Mouse (Mus musculus) bone marrow, adult 2 months (tissue): ENCODE data around the gene Olfr1368. TPM values are rescaled to one million over a fixed set of nuclear protein-coding genes. Genes with fewer than 3 reads are reported as not detected.

Experiments used
- H3K27ac ChIP-seq: fragments of 200-500 bp; 2 replicates; pipeline ENCODE4 v1.5.1; 2012; ENCODE audit warnings: low read depth, mild to moderate bottlenecking, control low read depth, inconsistent platforms, low read length; ENCODE audit not compliant: control insufficient read depth, poor library complexity, insufficient read depth
- H3K4me1 ChIP-seq: fragments of 200-500 bp; 2 replicates; pipeline ENCODE4 v1.6.1; 2011; ENCODE audit warnings: low read length; ENCODE audit not compliant: control insufficient read depth, insufficient read depth
- H3K4me3 ChIP-seq: fragments of 200-500 bp; replicated peaks from 2 replicates; pipeline ENCODE3; 2011; ENCODE audit warnings: mild to moderate bottlenecking, low read depth, low read length, control low read depth; ENCODE audit not compliant: control insufficient read depth
- CTCF ChIP-seq: fragments of 200-500 bp; IDR thresholded peaks from 2 replicates; pipeline ENCODE4 v1.5.1; 2011; ENCODE audit warnings: low read length, control low read depth; ENCODE audit not compliant: control insufficient read depth, insufficient read depth
- POLR2A ChIP-seq: fragments of 200-500 bp; IDR thresholded peaks from 2 replicates; pipeline ENCODE4 v1.6.1; 2011; ENCODE audit warnings: low read depth, mild to moderate bottlenecking, control low read depth, low read length, borderline replicate concordance; ENCODE audit not compliant: control insufficient read depth
- WGBS: fragments of 180-500 bp; shearing (Covaris S2); methylation state at CpG from one replicate; pipeline ENCODE4 v1.1.7; 2018; 5-methylcytosine and 5-hydroxymethylcytosine counted together
- polyA plus RNA-seq: library from polyadenylated mRNA; stranded (reverse); fragments of >200 nt; gene quantifications from 2 replicates; pipeline ENCODE4 v1.2.4, GENCODE M21; 2011; ENCODE audit warnings: low replicate concordance; ENCODE audit not compliant: missing spikeins, insufficient read depth, insufficient read length

The Olfr1368 gene
- polyA plus RNA-seq, 1 experiment = not detected

GRCm38 (mm10) chr13:21179367-21179723, 33.7 kb upstream of the Olfr1368 start, which contains the start of gene Trim27:
Gene Trim27, plus strand, starts transcription at chr13:21179445.
- peaks cover 3% of the 10 kb centered on the region; the same call in 1 of the 2 replicates for H3K4me1 ChIP-seq
- no peak for TF ChIP-seq POLR2A
- no peak for TF ChIP-seq CTCF
- peak within 1 kb of the TSS; percentile 99 for H3K4me3 ChIP-seq
- H3K27ac ChIP-seq = peak within 1 kb of the TSS; percentile 97
- WGBS = under 1% methylated on average over 15 of the region's 15 CpGs

GRCm38 (mm10) chr13:21178364-21178763, 32.7 kb upstream of the Olfr1368 start:
- Histone ChIP-seq H3K4me3 (no peak overlapping the region), H3K4me1 (peaks cover 3% of the 10 kb centered on the region; the same call in 1 of the 2 replicates), H3K27ac (peak overlapping the region; percentile 9; the same call in 1 of the 2 replicates)
- WGBS = 33% methylated on average over 5 of the region's 5 CpGs
- TF ChIP-seq POLR2A (no peak), CTCF (no peak)

GRCm38 (mm10) chr13:21177657-21178056, 32.0 kb upstream of the Olfr1368 start:
- Histone ChIP-seq H3K4me1 (peaks cover 3% of the 10 kb centered on the region; the same call in 1 of the 2 replicates), H3K27ac (no peak overlapping the region), H3K4me3 (no peak overlapping the region)
- 66% methylated on average over 5 of the region's 5 CpGs for WGBS
- TF ChIP-seq CTCF (no peak), POLR2A (no peak)

GRCm38 (mm10) chr13:21176733-21177132, 31.1 kb upstream of the Olfr1368 start:
- H3K4me3 ChIP-seq = no peak overlapping the region
- 80% methylated on average over 11 of the region's 11 CpGs for WGBS
- H3K4me1 ChIP-seq = peaks cover 2% of the 10 kb centered on the region; the same call in 1 of the 2 replicates

GRCm38 (mm10) chr13:21173072-21173471, 27.4 kb upstream of the Olfr1368 start:
- TF ChIP-seq POLR2A (no peak), CTCF (no peak)
- Histone ChIP-seq H3K4me1 (peaks cover 2% of the 10 kb centered on the region; the same call in 1 of the 2 replicates), H3K27ac (no peak overlapping the region), H3K4me3 (peak overlapping the region; percentile 15)
- WGBS = 5% methylated on average over 11 of the region's 11 CpGs

More at GRCm38 (mm10) chr13:21176733-21177132, 31.1 kb upstream of the Olfr1368 start:
- TF ChIP-seq POLR2A = no peak
- TF ChIP-seq CTCF = no peak
- no peak overlapping the region for H3K27ac ChIP-seq

GRCm38 (mm10) chr13:21172241-21173027, 26.8 kb upstream of the Olfr1368 start:
- TF ChIP-seq CTCF (no peak), POLR2A (no peak)
- 3% methylated on average over 16 of the region's 16 CpGs for WGBS
- H3K4me3 ChIP-seq = peak overlapping the region; percentile 48
- H3K4me1 ChIP-seq = no peaks in the 10 kb centered on the region
- no peak overlapping the region for H3K27ac ChIP-seq

GRCm38 (mm10) chr13:21171600-21172150, 26.0 kb upstream of the Olfr1368 start:
- Histone ChIP-seq H3K27ac (no peak overlapping the region), H3K4me3 (peak overlapping the region; percentile 40), H3K4me1 (no peaks in the 10 kb centered on the region)
- under 1% methylated on average over 12 of the region's 12 CpGs for WGBS
- TF ChIP-seq POLR2A (no peak), CTCF (no peak)

GRCm38 (mm10) chr13:21171156-21171530, 25.5 kb upstream of the Olfr1368 start:
- TF ChIP-seq CTCF = no peak
- TF ChIP-seq POLR2A = no peak
- Histone ChIP-seq H3K27ac (no peak overlapping the region), H3K4me3 (no peak overlapping the region), H3K4me1 (no peaks in the 10 kb centered on the region)
- WGBS = 50% methylated on average over 15 of the region's 15 CpGs

- H3K4me3 ChIP-seq = no peak overlapping the region
These were observed 24.9 kb upstream of the Olfr1368 start for GRCm38 (mm10) chr13:21170431-21171155.

More at GRCm38 (mm10) chr13:21170431-21171155, 24.9 kb upstream of the Olfr1368 start:
- WGBS = 82% methylated on average over 17 of the region's 17 CpGs
- Histone ChIP-seq H3K4me1 (no peaks in the 10 kb centered on the region), H3K27ac (no peak overlapping the region)
- TF ChIP-seq CTCF = no peak
- no peak for TF ChIP-seq POLR2A
